Mouse (Mus musculus): Measurements from ENCODE around the gene Eya4.

The Eya4 gene

GRCm38 (mm10) chr10:23063637-23064036 lies 286.9 kb downstream of the Eya4 start:
- no peak for DNase-seq (ENCODE audit: low spot score in 2 of 2)

DNA sequence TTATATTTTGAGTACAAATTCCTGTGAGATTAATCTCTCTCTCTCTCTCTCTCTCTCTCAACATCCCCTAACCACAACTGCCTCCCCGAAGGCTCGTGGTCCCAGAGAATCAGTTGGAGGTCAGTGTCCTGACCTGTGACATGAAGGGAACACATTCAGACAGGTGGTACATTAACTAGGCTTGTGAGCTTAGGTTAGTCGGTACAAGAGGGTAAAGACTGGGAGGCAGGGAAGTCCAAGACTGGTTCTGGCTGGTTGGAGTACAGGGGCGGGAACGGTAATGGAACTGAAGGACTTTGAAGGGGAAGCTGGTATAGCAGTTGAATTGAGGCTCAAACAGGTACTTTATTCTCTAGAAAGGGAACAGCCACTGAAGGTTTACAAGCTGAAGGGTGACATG lies 287.9 kb downstream of the Eya4 start:
- no peak for DNase-seq (ENCODE audit: low spot score in 2 of 2)

DNA sequence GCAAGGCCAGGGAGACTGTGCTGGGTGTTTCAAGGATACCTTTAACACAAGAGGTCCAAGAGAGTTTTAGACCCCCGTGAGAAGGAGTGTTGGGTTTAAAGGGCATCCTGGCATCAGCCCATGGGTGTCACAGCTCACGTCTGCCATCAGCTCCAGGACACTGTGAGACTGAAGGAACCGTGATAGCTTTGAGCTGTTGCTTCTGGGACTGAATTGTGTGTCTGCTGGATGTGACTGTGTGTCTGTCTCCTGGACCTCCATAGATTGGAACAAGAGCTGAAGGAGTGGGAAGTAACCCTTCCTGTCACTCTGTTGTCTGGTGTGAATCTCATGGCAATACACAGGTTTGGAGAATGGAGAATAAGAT lies 289.9 kb downstream of the Eya4 start:
- DNase-seq (ENCODE audit: low spot score in 2 of 2): no peak

DNA sequence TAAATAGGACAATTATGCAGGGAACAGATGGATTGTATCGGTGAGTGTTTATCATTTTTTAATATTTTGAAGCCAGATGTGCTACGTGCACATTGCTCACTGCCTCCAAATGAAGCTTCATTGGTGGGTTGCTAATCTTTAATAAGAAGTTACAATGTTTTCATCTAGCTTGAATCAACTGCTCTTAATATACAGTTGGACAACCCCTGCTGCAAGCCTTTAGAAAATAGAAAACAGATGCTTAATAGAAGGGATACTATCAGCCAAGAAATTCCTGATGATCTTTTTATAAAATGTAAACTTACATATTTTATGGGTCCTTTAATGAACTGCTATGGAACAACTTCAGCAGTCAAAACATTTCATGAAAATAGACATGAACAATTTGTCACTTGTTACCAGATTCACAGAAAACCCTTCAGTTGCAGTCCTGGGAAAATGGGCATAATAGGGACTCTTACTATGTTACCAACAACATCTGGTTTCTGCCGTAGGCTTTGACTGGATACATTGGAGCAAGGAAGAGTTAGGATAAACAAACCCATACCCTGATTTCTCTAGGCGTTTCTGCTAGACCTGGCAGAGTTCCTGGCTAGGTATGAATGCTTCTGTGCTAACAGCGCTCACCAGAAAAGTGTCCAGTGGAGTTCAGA lies 290.4 kb downstream of the Eya4 start:
- DNase-seq (ENCODE audit: low spot score in 2 of 2): no peak

GRCm38 (mm10) chr10:23053379-23053915 lies 297.1 kb downstream of the Eya4 start:
- no peak for DNase-seq (ENCODE audit: low spot score in 2 of 2)

Data from frontal cortex, postnatal 25 days (tissue).